Mouse (Mus musculus) bone marrow, adult 2 months (tissue): ENCODE data around the gene Muc15.

Experiments
- CTCF ChIP-seq: fragments of 200-500 bp; IDR thresholded peaks from 2 replicates; pipeline ENCODE4 v1.5.1; 2011; ENCODE audit warnings: low read length, control low read depth; ENCODE audit not compliant: control insufficient read depth, insufficient read depth
- POLR2A ChIP-seq: fragments of 200-500 bp; IDR thresholded peaks from 2 replicates; pipeline ENCODE4 v1.6.1; 2011; ENCODE audit warnings: low read depth, mild to moderate bottlenecking, control low read depth, low read length, borderline replicate concordance; ENCODE audit not compliant: control insufficient read depth

DNA sequence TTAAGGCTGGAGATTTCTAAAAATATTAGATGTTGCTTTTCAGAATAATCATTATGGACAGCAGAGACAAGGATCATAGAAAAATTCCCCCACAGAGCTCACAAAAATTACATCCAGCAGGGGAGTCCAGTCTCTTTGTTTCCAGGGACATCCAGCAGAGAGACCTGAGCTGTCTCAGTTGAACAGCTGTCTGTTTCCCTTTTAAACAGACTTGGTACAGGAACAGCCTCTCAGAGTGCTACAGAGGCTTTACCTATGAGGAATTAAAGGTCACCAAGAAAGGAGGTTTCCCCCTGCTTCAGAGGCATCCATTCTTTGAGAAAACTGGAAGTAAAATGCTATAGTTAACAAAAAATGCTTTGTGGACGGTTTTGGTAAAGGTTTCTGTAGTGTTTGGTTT, 19.4 kb downstream of the Muc15 start:
- TF ChIP-seq CTCF, result no peak
- no peak for TF ChIP-seq POLR2A
